Mouse (Mus musculus) layer of hippocampus, adult 9-11 months (tissue): ENCODE measurements at regions not wholly inside any gene's neighbourhood (a gene's known extent, or its start where the extent isn't known, plus 50 kb on each side); places are given as distances from the start of the nearest gene placed in this dataset.

ENCODE experiments used
- DNase-seq: peaks from one replicate; pipeline ENCODE4 v3.0.0; 2022

DNA sequence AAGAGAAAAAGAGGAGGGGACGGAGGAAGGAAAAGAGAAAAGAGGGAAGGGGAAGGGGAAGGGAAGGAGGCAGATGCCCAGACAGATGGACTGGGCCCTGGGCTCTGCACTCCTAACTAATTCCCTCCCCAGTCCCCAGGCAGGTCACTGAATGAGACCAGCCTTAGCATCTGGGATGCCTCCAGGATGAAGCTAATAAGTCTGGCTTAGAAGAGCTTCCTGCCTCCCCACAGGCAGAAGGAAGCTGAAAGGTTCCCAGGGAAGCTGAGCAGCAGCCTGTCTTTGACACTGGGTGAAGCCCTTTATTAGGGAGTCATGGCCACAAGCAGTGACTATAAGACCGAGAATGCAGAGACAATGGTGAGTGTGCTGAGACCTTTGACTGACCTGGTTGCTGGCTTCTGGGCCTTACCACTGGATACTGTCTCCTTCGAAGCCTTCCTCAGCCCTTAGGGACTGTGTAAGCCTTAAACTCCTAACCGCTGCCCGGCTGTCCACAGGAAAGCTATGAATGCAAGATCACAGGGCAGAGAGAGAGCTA lies 76.7 kb upstream of the Bod1 start:
- no peak for DNase-seq

DNA sequence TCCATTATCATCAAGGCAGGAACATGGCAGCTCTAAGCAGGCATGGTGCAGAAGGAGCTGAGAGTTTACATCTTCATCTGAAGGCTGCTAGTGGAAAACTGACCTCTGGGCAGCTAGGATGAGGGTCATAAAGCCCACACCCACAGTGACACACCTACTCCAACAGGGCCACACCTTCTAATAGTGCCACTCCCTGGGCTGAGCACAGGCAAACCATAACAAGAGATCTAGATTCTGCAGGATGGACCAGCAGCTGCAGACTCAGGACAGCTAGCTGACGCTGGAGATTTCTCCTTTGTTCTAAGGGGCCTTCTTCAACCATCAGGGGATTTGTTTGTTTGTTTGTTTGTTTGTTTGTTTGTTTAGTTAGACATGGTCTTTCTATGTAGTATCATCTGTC lies 79.6 kb upstream of the Bod1 start:
- no peak for DNase-seq

DNA sequence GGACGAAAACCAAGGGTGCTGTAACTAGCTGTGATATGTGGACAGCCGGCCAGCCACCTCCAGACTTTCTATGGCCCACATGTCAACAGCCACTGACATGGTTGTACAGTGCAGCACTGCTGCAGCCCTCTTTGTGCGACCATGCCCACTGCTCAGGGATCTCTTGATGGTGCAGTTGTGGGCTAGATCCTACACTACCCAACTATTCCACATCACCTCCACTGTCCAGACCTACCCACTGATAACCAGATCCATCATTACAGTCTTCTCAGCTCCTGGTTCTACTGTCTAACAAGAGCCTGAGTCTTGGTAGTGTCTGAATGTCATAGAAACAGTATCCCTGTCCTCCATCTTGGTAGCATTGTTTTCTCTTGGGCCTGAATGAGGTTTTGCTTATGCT lies 81.5 kb upstream of the Bod1 start:
- no peak for DNase-seq

GRCm38 (mm10) chr11:31753711-31754161 lies 82.1 kb upstream of the Bod1 start:
- DNase-seq: no peak

DNA sequence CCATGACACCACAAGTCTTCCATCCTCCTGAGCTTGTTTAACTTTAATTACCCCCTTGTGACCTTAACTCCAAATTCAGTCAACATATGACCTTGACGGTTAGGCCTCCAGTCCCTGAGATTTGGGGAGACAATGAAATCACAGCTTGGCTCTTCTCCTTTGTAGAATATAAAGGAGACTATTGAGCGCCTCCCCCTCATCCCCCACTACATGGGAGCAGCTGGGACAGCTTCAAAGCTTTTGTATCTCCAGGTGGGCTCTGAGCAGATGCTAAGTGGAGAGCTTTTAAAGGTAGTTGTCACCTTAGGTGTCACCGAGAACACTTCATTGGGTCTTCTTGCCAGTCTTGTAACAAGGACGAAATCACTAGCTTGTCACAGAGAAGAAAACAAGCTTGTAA lies 82.7 kb upstream of the Bod1 start:
- no peak for DNase-seq

DNA sequence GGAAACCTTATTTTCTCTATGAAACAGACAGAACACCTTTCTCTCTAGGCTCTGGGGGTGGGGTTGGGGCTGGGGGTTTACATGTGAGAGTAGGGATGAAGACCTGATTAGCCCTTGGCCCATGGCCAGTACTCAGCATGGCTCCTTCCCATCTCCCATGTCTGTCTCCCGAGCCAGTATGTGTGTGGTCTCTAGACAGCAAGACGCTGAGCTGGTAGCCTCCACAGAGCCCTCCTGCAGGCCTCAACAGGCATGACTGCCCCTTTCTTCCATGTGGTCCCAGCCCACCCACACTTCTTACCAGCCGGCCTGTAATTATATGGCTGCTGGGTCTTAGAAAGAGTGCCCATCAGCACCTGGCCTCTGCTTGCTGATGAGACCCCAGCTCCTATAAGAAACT lies 84.2 kb upstream of the Bod1 start:
- no peak for DNase-seq

- DNase-seq: peak; percentile 69
These were observed 84.9 kb upstream of the Bod1 start for GRCm38 (mm10) chr11:31756355-31757145.

DNA sequence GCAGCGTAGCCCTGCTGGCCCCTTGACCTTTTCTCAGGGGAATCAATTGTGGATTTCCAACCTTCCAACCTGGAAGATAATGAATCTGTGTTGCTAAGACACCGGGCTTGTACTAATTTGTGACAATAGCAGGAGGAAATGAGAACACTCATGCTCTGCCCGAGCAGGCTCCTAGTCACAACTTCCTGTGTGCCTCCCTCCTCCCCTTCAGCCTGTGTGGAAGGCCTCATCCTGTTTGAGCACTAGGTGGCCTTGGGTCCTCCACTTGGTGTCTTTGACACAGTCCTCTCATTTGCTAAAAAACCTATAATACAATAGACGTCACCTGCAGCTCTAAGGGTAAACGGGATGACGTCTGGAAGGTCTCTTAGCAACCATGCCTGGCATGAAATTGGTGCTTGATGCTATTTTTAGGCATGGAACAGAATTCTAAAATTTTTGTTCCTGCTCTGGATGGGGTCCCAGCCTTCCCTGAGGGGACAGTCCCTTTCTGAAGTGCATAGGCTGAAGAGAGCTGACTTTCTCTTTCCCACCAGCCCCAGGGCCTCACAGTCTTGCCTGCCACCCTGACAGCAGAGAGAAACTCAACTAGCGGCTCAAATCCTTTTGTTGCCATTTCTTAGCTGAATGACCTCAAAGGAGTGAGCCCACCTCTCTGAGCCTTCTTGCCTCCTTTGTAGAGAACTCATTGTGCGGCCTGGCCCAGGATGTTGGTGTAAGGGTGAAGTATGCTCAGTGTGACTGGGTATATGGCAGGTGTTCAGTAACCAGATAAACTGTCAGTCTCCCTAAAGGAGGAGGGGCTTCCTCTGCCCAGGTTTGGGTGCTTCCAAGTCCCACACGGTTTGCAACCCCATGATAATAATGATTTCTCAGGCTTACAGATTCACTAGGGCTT lies 88.4 kb upstream of the Bod1 start:
- peak; percentile 68 for DNase-seq

GRCm38 (mm10) chr11:31763856-31764255 lies 92.2 kb upstream of the Bod1 start:
- DNase-seq: peak; percentile 55

GRCm38 (mm10) chr11:31766296-31766695 lies 94.6 kb upstream of the Bod1 start:
- DNase-seq: no peak

DNA sequence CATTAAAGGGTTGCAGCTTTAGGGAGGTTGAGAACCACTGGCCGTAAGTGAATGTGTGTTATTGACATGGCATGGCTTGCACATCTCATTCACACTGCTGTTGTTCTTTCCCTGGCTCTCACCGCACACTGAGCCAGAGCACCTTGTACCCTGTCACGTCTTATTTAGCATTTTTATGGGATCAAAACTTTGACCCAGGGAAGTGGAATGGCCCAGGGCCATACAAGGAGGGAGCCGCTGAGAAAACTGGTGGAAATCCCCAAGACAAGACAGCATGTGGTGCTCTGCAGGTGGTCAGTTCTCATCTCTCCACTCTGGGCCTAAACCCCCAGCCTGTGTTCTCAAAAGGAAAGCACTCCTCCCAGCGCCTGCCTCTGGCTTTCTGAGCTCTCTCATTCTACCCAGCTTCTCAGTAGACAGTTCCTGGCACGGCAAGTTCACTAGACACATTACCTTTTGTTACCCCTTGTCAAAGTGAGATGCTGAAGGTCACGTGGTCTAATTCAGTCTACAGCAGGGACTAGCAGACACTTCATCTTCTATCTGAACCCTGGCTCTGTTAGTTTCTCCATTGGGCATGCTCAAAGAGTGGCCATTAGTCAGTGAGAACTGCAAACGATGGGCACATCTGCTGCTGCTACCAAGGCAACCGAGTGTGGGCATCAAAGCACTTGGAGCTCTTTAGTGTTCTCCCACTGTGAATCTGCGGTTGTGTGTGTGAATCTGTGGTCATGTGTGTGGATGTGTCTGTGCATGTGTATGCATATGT lies 96.2 kb upstream of the Bod1 start:
- peak; percentile 81 for DNase-seq

DNA sequence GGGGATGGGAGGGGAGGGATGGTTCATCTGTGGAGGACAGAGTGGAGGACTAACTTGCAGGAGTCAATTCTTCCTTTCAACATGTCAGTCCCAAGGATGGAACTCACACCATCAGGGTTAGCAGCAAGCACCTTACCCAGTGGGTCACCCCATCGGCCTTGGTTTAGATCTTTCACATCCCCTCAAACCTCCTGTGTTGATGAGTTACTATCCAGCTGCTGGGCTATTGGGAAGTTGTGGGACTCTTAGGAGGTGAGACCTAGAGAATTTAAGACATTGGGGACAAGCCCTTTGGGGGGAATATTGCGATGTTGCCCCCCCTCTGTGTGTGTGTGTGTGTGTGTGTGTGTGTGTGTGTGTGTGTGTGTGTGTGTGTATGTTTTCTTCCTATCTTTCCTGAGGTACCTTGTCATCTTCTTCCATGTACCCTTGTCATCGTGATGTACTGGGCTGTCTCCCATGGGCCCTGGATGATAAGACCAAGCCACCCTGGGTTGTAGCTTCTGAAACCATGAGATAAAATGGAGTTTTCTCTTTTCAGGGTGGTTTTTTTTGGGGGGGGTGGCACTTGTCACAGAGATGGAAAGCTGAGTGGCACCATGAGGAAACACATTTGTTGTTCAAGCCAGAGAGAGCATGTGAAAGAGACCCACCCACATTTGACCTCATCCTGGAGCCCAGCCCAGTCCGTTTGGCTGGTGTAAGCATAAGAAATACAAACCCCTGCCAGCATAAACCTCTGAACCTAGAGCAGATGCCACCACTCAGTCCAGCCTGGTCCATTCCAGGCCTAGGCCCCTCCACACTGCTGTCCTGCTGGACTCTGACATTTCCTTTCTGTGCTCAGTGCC lies 98.3 kb upstream of the Bod1 start:
- DNase-seq: peak; percentile 72

DNA sequence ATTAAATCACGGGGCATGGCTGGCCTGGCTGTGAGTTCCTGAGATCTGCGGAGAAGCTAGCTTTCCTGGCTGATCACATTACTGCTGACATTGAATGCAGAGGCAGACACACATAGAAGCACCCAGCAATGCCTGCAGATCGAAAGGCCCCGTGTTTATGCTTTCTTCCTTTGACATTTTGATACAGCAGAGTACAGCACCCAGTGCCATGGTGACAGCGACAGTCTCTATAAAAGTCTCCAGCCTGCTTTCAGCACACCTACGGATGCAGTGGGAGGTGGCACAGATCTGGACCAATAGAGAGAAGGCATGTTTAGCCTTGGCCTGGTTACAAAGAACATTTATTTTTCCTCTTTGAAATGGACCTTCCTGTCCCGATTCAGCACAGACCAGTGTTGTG lies 99.2 kb upstream of the Bod1 start:
- peak; percentile 80 for DNase-seq

DNA sequence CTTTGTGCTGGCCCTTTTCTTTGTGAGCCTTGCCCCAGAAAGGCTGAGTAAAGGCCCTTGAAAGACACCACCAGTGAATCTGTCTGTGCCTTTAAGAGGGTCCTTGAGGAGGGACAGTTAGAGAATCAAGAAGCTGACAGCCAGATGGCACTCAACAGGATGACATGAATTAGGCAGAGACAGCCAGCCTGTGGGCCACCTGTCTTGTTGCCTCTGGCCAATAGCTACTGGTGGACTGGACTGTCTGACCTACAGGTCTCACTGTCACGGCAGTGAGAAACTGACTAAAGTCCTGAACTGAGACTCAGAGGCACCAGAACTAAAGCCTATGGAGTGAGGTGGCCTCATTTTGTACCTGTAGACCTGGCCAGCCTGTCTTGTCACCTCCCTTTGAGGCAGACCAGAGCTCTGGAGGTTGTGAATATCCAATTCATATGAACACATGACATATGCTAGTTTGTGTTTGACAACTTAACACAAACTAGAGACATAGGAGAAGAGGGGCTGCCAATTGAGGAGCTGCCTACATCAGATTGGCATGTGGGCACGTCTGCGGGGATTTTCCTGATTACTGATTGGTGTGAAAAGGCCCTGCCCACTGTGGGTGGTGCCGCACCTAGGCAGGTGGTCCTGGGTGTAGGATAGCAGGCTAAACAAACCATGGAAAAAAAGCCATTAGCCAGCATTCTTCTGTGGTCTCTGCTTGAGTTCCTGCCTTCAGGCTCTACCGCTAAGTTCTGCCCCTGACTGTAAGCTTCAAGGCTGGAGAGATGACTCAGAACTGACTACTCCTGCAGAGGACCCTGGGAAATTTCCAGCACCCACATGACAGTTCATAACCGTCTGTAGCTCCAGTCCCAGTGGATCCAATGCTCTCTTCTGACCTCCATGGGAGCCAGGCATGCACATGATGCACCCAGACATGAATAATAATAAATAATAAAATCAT lies 100.1 kb upstream of the Bod1 start:
- DNase-seq: no peak

- DNase-seq: no peak
These were observed 94.5 kb upstream of the Cpeb4 start for GRCm38 (mm10) chr11:31777531-31777930.

- no peak for DNase-seq
These were observed 93.2 kb upstream of the Cpeb4 start for GRCm38 (mm10) chr11:31778766-31779165.

DNA sequence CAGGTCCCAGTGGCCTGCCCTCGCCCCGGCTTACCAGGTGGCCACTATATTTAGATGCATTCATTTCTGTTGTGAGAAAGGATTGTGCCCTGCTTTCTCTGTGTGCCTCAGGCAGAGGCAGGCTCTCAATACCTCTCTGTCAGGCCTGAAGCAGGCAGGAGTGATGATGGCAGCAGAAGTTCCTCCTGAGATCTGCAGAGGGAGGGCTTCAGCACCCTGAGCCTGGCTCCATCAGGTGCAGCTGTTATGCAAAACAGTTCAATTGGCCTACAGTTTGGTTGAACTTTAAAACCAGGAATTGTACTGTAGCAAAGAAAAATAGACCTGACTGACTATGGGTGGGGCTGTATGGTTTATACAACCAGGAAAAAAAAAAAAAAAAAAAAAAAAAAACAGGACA lies 92.7 kb upstream of the Cpeb4 start:
- no peak for DNase-seq

DNA sequence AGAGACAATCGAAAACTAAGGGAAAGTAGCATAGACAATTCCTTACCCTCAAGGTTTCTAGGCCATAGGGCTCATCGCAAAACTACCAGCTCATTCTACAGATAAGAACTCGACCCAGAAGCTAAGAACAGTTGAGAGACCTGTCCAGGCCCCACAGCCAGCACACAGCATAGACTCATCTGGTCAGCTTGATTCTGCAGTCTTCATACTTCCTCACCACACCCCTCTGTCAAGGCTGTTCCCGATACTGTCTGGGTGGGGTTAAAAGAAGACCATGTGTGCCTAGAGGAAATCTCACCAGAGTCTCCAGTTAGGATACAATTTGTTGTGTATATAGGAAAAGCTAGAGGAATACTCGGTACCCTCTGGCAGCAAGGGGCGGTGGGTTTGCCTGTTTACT lies 91.0 kb upstream of the Cpeb4 start:
- no peak for DNase-seq

DNA sequence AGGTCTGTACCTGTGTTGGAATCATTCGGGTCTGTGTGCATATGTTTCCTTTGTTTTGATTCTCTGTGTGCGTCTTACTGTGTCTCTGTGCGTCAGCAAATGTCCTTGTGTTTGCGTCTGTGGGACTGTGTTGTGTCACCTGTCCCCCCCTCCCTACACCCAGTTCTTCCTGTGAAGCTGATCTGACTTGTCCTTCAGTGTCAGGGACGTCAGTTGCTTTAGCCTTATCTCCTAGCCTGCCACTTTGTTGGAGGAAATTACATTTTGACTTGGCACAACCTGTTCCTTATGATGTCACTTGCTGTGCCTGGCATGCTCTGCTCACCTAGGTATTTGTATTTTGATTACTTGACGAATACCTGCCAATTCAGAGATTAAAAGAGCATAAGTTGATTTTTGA lies 90.4 kb upstream of the Cpeb4 start:
- DNase-seq: no peak

DNA sequence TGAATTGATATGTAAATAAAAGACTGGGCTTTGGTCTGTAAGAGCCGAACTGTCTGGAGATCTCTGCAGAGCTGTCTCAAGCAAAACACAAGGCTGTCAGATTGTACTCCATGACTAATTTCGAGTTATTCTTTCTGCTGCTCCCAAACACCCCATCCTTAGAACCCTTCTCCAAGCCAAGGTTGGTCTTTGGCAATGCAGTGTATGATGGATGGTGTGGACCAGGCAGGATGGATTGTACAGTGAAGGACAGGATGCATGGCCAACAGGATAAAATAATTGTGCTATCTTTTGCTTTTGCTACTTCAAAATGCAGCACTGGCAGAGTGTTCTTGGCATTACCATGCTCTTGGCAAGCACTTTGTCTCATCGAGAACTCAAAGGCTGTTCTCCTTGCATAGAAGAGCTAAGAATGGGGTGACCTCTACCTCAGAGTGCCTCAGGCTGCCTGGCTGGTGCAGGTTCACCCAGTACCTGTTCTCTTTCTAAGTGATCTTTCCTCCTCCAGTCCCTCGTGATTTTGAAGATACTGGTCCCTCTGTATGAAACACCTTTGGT lies 88.4 kb upstream of the Cpeb4 start:
- DNase-seq: no peak
